Mouse (Mus musculus): ENCODE results near the gene Ttll7. TPM values are rescaled to one million over a fixed set of nuclear protein-coding genes. Genes with fewer than 3 reads are reported as not detected.

The Ttll7 gene
- total and polyA plus RNA-seq, 3 experiments = not detected

DNA sequence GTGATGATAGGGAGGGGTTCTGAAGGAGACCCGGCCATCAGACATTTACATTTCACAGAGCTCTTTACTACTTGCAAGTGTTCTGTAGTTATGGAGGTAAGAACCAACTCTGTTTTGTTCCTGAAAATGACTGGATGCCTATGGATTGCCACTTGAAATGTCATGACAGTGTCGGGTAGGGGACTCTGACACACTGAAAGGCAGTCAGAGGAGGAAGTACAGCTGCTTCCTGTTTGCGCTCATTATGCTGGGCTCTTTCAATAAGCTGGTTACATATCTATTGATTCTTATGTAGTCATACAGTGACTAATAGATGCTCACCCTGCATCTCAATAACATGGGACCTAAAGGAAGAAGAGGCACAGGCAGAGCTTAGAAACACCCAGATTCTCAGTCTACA is 148.8 kb downstream of the Ttll7 start:
- Histone ChIP-seq H3K36me3 (ENCODE audit: control insufficient read depth in 1 of 2, insufficient read depth in 2 of 2, low read length in 2 of 2) (no peaks in the 10 kb centered on the region), H3K27me3 (ENCODE audit: control insufficient read depth in 1 of 2, insufficient read depth in 2 of 2, low read length in 2 of 2) (no peaks in the 10 kb centered on the region), H3K9me3 (replicated peaks; ENCODE audit: insufficient read depth, low read length) (no peaks in the 10 kb centered on the region), H3K4me1 (ENCODE audit: control insufficient read depth in 1 of 2, insufficient read depth in 2 of 2, low read length in 2 of 2) (no peaks in the 10 kb centered on the region), H3K9ac (ENCODE audit: control insufficient read depth, low read depth, low read length, poor library complexity, severe bottlenecking) (no peak overlapping the region), H3K27ac (ENCODE audit: control insufficient read depth, low read depth, low read length) (no peak overlapping the region), H3K4me3 (ENCODE audit: control insufficient read depth in 1 of 2, insufficient read depth in 1 of 2, low read depth in 2 of 2, low read length in 2 of 2) (no peak overlapping the region), H3K79me2 (ENCODE audit: control insufficient read depth, insufficient read depth, low read length, poor library complexity) (no peaks in the 10 kb centered on the region)
- DNase-seq (ENCODE audit: low read depth, low spot score) = no peak
- TF ChIP-seq NRF1 (IDR thresholded peaks at IDR 0.05; ENCODE audit: insufficient read depth, low read depth, low read length, poor library complexity, severe bottlenecking) (no peak), SIN3A (IDR thresholded peaks at IDR 0.05; ENCODE audit: low read length) (no peak), TBP (IDR thresholded peaks at IDR 0.05; ENCODE audit: low read depth, low read length) (no peak), CTCF (IDR thresholded peaks at IDR 0.05 in 2 of 3, conservative IDR thresholded peaks at IDR 0.05 in 1 of 3; ENCODE audit: control insufficient read depth in 1 of 3, insufficient read depth in 1 of 3, low read depth in 2 of 3, low read length in 3 of 3, poor library complexity in 1 of 3, severe bottlenecking in 1 of 3) (no peak), CHD1 (IDR thresholded peaks at IDR 0.05; ENCODE audit: low read depth, low read length) (no peak), JUND (IDR thresholded peaks at IDR 0.05; ENCODE audit: low read depth, low read length) (no peak), SMC3 (IDR thresholded peaks at IDR 0.05; ENCODE audit: low read depth, low read length) (no peak), MYC (IDR thresholded peaks at IDR 0.05; ENCODE audit: low read depth, low read length) (no peak), MAZ (IDR thresholded peaks at IDR 0.05; ENCODE audit: low read depth, low read length) (no peak), E2F4 (IDR thresholded peaks at IDR 0.05; ENCODE audit: borderline replicate concordance, low read depth, low read length) (no peak), GABPA (IDR thresholded peaks at IDR 0.05; ENCODE audit: low read depth, low read length) (no peak), ETS1 (IDR thresholded peaks at IDR 0.05; ENCODE audit: low read depth, low read length) (no peak), MXI1 (IDR thresholded peaks at IDR 0.05; ENCODE audit: low read depth, low read length) (no peak), KAT2A (conservative IDR thresholded peaks at IDR 0.05; ENCODE audit: low read depth, low read length) (no peak), HCFC1 (IDR thresholded peaks at IDR 0.05; ENCODE audit: low read depth, low read length) (no peak), MAX (IDR thresholded peaks at IDR 0.05; ENCODE audit: low read length) (no peak), POLR2AphosphoS5 (IDR thresholded peaks at IDR 0.05; ENCODE audit: borderline replicate concordance, low read depth, low read length) (no peak), BHLHE40 (IDR thresholded peaks at IDR 0.05; ENCODE audit: borderline replicate concordance, low read depth, low read length) (no peak), POLR2AphosphoS2 (IDR thresholded peaks at IDR 0.05; ENCODE audit: low read length) (no peak), NELFE (IDR thresholded peaks at IDR 0.05; ENCODE audit: low read depth, low read length) (no peak)

DNA sequence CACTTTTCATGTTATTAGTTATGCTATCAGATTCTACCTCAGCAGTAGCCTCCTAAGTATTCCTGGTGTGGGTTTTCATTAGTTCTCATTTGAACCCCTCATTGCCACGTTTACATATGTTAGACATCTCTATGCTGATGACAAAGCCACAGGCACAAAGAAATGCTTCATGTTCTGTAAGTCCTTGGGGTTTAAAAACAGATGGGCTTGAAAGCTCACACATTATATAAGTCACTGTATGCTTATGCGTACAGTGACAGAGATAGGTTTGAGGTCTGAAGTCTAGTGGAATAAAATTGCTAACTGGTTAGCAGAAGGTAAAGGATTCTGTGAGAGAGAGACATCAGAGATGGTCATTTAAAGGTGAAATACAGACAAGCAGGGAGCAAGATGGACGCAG is 149.4 kb downstream of the Ttll7 start:
- Histone ChIP-seq H3K4me3 (ENCODE audit: control insufficient read depth in 1 of 2, insufficient read depth in 1 of 2, low read depth in 2 of 2, low read length in 2 of 2) (no peak overlapping the region), H3K36me3 (ENCODE audit: control insufficient read depth in 1 of 2, insufficient read depth in 2 of 2, low read length in 2 of 2) (no peaks in the 10 kb centered on the region), H3K9ac (ENCODE audit: control insufficient read depth, low read depth, low read length, poor library complexity, severe bottlenecking) (no peak overlapping the region), H3K27me3 (ENCODE audit: control insufficient read depth in 1 of 2, insufficient read depth in 2 of 2, low read length in 2 of 2) (no peaks in the 10 kb centered on the region), H3K27ac (ENCODE audit: control insufficient read depth, low read depth, low read length) (no peak overlapping the region), H3K4me1 (ENCODE audit: control insufficient read depth in 1 of 2, insufficient read depth in 2 of 2, low read length in 2 of 2) (no peaks in the 10 kb centered on the region), H3K79me2 (ENCODE audit: control insufficient read depth, insufficient read depth, low read length, poor library complexity) (no peaks in the 10 kb centered on the region), H3K9me3 (replicated peaks; ENCODE audit: insufficient read depth, low read length) (no peaks in the 10 kb centered on the region)
- TF ChIP-seq SIN3A (IDR thresholded peaks at IDR 0.05; ENCODE audit: low read length) (no peak), HCFC1 (IDR thresholded peaks at IDR 0.05; ENCODE audit: low read depth, low read length) (no peak), GABPA (IDR thresholded peaks at IDR 0.05; ENCODE audit: low read depth, low read length) (no peak), POLR2AphosphoS2 (IDR thresholded peaks at IDR 0.05; ENCODE audit: low read length) (no peak), NELFE (IDR thresholded peaks at IDR 0.05; ENCODE audit: low read depth, low read length) (no peak)
- DNase-seq (ENCODE audit: low read depth, low spot score) = no peak
